Mouse (Mus musculus) frontal cortex, postnatal 36 days (tissue): ENCODE data around the gene Nop2.
"Not testable (repeated sequence)": the region's sequence is repeated elsewhere in the genome, so short reads cannot be mapped to it uniquely, and the experiment has no call there.

Source experiments
- DNase-seq, 2 experiments: peaks; one replicate each; pipeline ENCODE4 v3.0.0; 2022; ENCODE audit warnings: low spot score in 2 of 2

Nop2 gene

DNA sequence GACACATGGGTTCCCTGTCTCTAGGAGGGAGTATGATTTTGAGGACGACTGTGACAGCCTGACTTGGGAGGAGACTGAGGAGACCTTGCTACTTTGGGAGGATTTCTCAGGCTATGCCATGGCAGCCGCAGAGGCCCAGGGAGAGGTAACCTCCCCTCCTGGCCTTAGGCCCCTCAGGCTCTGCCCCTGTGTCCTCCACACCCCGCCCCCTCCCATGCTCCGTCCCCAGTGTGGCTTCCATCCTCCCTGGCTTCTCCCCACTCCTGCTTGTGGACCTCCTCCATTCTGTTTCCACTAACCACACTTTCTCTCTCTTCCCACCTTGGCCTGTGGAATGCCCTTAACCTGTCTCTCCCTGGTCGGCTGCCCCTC lies 21.3 kb downstream of the Nop2 start:
- no peak for DNase-seq

DNA sequence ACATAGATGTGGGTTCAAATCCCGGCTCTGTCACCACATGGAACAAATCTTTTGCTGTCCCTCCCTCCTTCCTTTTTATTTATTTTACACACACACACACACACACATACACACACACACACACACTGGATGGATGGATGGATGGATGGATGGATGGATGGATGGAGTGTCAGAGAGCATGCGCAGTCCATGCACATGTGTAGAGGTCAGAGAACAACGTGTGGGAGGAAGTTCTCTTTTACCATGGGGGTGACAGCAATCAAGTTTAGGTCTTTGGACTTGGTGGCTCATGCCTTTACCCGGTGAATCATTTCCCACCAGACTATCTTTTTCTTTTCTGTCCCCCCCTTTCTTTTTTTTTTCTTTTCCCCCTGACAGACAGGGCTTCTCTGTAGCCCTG lies 22.0 kb downstream of the Nop2 start:
- no peak for DNase-seq

DNA sequence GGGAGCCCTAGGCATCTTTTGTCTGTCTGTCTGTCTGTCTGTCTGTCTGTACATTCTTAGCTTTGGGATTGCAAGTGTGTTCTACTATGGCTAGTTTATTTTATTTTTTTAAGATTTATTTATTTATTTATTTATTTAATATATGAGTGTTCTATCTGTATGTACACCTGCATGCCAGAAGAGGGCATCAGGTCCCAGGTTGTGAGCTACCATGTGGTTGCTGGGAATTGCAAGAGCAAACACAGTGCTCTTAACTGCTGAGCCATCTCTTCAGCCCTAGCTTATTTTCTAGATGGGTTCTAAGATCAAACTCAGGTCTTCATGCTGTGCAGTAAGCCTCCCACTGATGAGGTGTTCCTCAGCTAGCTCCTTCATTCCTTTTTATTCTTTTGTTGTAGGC lies 22.8 kb downstream of the Nop2 start:
- no peak for DNase-seq

DNA sequence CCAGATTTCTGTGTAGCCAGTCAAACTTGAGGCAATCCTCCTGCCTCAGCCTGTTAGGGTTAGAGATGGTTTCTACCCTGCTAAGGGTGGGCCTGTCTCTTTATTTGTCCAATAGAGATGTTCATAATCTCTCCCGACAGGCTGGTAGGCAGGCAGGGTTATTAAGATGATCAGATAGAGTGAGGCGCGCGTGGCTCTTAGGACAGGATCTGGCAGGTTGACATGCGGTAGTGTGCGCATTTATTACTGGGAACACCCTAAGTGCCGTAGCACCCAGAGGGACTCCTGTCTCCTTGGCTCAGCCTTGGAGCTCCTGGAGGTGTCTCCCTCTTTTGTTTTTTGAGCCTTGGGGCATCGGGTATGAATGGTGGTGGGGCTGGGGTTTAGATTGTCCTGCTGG lies 23.6 kb downstream of the Nop2 start:
- no peak for DNase-seq

DNA sequence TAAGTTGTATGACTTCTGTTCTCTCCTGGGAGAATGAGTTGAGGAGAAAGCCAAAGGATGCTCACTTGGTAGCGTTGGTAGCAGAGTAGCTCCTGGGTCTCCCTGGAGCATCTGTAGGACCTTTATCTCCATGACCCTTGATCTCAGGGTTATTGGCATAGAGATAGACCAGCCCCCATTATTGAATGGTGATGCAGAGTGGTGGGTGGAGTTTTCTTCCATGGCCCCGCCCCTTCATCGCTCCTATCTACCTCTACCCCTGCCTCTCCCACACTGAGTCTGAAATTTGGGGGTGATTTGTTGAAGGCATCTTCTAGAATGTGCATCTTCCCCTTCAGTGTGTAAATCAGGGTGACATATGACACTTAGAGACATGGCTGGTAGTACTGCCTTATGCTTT lies 24.8 kb downstream of the Nop2 start:
- no peak for DNase-seq

DNA sequence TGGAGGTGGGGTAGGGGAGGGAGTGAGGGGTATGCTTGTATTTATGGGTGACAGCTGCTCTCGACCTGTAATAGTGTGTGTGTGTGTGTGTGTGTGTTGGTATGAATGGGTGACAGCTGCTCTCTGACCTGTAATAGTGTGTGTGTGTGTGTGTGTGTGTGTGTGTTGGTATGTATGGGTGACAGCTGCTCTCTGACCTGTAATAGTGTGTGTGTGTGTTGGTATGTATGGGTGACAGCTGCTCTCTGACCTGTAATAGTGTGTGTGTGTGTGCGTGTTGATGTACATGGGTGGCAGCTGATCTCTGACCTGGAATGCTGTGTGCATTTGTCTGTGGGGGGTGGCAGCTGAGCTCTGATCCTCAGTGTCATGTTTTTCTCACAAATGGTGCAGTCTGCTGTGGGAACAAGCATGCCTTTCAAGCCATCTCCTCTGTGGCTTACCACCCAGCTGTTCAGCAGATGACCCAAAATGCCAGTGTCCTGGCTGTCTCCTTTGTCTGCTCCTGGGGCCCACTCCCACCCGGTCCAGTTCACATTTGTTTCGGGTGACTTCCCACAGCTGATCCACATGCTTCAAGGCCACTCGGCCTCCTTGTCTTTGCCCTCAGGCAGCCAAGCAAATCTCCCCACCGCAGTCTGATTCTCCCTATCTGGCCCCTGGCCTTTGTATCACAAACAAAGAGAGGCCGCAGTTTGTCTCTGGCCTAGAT lies 25.4 kb downstream of the Nop2 start:
- DNase-seq = peak in 1 of 2 experiments; percentile 29

DNA sequence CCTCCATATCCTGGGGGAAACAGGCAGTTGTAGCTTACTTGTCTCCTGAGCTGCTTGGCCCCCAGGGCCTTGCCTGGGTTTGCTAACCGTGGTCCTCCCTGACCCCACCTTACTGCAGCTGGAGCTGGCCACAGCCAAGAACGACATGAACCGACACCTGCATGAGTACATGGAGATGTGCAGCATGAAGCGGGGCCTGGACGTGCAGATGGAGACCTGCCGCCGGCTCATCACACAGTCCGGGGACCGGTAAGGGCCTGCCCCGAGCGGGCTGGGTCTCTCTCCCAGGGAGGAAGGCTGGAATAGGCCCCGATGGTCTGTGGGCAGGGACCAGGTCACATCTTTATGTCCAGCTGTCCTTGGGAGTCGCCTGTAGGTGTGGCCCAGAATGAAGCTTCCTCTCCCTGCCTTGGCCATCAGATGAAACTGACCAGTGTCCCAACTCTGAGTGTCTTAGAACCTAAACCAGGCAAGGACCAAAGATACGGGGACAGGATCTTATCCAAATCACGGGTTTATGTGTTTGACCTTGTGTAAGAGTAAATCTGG lies 27.3 kb downstream of the Nop2 start:
- no peak for DNase-seq

DNA sequence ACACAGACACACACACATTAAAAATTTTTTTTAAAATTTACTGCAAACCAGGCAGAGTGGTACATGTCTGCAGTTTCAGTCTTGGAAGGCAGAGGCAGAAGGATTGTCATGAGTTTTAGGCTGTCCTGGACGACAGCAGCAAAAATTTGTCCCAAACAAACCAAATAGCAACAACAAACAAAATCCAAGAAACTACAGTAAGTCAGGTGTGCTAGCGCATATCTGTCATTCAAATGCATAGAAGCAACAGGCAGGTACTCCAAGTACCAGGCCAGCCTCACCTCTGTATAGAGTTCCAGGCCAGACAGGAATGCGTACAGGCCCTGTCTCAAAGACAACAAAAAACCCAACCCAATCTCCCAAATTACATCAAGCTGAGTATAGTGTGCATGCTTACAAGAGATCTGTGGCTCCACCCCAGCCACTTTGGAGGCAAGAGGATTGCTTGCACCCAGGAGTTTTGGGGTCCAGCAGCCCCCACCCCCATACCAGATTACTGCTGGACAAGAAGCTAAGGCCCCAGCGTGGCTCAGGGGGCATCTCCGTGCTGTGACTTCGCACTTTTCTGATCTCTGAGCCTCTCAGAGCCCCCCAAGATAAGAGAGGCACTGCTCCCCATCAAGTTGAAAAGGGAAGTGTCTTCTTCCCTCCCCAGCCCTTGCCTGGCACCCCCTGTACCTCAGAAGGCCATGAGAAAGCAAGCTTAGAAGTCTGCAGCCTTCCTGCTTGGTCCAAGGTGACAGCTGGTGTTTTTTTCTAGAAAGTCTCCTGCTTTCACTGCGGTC lies 28.3 kb downstream of the Nop2 start:
- DNase-seq = no peak

DNA sequence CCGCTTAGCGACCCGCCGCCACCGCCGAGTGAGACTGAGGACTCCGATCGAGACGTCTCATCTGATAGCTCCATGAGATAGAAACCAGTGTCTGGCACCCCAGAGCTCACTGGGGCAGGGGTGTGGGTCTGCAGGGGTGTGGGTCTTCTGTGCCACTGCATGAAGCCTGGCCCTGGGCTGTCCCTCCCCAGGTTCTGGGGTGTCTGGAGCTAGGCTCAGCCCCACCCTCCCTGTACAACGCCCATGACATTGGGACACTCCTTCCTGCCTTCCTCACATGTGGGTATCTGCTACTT lies 28.8 kb downstream of the Nop2 start:
- DNase-seq = no peak

DNA sequence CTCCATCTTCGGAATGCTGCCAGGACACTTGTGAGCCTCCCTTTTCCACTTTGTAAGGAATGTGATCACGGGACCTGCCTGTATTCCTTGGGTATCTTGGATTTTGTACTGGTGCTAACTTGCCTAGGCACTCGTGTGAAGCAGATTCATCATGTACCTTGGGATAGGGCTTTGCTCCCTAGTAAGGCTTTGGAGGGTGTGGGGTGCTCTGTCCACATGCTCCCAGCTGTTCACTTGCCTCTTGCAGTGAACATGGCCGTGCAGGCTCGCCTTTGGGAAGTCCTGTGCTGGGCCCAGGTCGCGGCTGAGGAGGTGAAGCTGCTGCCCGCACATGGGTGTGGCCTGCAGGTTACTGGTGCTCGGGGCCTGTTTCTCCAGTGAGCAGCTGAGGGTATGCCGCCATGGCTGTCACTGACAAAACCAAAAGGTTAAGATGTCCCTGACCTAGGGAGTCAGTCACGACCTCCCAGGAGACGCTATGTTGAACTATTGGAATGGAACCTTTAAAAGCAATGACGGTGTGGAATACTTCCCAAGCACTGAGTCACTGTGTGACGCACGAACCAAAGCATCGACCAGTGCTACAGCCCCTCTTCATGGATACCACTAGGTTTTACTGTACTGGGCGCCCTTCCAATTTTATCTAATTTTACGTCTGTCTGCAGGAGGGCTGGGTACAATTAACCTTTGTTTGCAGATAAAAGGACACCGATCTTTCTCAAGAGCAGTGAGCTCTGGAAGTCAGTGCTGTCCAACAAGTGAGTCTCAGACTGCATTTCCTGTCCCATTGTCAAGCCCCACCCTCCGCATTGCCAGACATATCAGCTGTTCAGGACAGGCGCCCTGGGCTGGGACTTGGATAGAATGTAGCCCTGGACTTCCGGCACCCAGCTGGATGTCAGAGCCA lies 29.4 kb downstream of the Nop2 start:
- DNase-seq = peak; percentile 63 to 67

DNA sequence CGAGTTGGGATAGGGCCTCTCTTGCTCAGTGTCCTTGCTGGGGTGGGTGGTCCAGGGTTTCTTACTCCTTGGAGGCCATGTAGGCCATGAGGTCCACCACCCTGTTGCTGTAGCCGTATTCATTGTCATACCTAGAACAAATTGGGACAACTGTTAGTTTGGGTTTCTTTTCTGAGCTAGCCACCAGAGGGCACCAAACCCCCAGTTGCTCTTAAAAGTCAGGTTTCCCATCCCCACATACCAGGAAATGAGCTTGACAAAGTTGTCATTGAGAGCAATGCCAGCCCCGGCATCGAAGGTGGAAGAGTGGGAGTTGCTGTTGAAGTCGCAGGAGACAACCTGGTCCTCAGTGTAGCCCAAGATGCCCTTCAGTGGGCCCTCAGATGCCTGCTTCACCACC lies 30.3 kb downstream of the Nop2 start:
- peak; percentile 70 to 72 for DNase-seq

DNA sequence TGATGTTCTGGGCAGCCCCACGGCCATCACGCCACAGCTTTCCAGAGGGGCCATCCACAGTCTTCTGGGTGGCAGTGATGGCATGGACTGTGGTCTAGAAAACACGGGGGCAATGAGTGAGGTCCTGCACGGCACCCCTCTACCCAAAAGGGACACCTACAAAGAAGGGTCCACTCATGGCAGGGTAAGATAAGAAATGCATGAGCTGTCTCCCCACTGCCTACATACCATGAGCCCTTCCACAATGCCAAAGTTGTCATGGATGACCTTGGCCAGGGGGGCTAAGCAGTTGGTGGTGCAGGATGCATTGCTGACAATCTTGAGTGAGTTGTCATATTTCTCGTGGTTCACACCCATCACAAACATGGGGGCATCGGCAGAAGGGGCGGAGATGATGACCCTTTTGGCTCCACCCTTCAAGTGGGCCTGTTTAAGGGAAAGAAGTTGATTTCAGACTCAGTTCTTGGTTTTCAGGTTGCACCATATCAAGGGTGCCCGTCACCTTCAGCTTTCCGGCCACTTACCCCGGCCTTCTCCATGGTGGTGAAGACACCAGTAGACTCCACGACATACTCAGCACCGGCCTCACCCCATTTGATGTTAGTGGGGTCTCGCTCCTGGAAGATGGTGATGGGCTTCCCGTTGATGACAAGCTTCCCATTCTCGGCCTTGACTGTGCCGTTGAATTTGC lies 31.1 kb downstream of the Nop2 start:
- not testable (repeated sequence) for DNase-seq

DNA sequence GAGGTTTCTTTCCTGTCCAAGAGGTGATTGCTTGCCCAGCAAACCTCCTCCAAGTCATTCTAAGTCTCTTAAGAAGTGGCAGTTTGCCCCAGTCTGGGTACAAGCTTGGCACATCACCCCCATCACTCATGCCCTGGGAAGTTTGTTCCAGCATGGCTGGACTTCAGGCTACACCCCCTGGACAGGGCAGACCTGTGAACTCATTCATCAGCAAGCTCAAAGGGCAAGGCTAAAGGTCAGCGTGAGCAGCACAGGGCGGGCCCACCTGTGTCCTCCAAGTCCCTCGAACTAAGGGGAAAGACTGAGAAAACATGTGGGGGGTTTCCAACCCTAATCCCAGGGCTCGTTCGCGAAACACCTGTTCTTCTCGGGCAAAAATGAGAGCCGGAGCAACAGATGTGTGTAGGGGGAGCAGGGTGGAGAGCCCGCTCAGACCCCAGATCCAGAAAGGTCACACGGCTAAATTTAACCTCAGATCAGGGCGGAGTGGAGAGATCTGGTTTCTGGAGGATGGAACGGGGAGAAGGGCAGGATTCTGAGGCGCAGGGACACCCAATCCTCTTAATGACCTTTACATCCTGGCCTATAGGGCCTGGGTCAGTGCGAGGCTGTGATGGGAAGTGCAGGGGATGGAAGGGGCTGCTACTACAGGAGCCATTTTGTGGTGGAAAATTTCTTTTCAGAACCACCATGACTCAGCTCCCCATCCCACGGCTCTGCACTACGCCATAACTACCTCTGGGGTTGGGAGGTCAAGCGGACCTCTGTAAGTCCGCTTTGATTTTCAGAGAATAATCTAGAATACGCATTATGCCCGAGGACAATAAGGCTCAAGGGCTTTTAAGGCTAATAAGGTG lies 32.3 kb downstream of the Nop2 start:
- DNase-seq = peak in 1 of 2 experiments; percentile 66

DNA sequence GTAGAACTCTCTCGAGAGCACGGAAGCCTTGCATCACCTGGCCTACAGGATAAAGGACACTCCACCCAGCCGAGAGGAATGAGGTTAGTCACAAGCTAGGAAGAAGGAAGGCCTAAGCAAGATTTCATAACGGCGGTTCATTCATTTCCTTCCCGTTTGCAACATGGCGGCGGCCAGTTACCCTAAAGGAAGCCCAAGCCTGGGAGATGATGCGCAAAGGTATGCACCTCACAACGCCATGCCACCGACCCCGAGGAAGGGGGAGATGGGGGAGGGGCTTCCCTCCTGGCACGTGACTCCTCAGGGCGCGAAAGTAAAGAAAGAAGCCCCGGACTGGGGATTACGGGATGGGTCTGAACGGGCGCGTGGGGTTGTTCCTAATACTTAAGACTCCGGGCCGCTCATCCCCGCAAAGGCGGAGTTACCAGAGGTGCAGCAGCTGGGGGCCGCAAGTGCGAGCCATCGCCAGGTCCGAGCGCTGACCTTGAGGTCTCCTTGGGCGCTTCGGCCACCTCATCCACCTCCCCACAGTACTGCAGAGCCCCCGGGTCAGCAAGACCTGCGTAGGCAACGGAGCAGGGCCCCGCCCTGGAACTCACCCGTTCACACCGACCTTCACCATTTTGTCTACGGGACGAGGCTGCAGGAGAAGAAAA lies 33.1 kb downstream of the Nop2 start:
- DNase-seq = peak; percentile 42 to 60

DNA sequence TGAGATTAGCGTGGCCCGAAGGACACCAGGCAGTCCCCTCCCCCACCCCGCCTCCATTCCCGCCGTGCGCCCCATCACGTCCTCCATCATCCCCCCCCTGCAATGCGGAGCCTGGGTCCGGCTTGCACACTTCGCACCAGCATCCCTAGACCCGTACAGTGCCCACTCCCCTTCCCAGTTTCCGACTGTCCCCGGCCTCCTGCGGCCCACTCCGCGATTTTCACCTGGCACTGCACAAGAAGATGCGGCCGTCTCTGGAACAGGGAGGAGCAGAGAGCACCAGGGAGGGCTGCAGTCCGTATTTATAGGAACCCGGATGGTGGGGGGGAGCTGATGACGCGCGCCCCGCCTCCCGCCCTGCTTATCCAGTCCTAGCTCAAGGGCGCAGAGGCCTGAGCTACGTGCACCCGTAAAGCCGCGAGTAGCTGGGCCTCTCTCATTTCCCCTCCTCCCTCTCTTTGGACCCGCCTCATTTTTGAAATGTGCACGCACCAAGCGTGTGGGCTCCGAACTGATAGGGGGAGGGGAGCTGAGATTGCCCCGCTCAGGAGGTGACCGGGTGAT lies 33.7 kb downstream of the Nop2 start:
- peak; percentile 96 to 98 for DNase-seq

DNA sequence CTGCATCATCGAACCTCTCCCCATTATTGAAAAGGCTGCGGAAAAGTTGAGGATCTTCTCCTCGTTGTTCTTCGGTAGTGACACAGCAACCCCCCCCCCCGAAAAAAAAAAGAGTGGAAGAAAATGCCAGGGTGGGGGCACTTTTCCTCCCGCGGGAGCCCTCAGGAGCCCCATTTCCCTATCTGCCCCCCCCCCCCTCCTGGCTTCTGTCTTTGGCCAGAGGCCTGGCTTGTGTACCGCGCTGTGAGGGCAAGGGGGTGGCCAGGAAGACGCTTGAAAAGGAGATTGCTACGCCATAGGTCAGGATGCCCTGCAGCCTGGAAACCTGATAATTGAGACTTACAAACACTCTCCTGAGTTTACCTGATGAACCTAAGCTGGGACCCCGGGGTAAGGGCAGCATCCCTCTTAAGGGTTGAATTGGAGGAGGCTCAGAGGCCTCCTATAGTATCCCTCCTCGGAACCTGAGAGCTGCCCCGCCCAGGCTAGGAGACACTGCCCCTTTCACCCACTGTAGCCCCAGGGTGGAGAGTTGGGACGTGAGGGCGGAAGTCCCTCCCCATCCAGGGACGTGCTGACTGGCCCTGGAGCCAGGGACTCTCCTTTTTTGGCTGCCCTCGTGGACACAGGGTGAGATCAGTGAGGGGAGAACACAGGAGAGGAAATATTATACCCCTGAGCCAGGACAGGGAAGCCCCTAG lies 34.5 kb downstream of the Nop2 start, which contains the start of gene Gapdh:
Gapdh (minus strand) TSS at position 417 of the 701 bp plus-strand sequence.
- peak in 1 of 2 experiments; percentile 33 for DNase-seq

DNA sequence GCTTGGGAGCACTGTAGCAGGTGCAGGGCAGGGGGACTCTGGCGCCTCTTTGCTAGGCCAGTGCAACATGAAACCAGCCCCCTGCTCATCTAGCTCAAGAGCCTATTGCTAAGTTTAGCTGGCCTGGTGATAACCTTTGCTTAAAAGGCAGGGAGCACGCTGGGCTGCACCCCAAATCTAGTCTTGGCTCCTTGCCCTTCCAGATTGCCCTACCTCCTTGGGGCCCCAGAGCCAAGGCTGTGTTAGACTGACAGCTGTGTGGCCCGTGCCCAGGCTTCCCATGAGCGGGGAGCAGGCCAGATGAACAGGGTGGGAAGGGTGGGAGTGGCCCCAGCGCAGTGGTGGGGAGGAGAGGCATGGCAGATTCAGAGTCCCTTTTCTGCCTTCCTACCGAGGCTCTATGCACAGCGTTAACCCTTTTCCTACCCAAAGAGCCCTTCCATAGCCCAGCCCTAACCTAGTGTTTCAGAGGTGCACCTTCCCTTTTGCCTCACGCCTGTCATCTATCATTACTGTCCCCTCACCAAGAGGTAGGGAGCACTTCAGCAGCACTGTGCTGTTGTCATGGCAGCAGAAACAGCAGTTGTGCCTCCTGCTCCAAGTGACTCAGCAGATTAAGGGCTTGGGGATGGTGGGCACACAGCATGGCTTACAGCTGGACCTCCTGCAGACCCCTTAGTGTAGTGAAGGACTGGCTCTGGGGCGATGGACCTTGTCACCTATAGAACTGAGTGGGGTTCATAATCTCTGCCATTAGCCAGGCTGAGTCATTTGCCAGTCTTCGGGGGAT lies 35.3 kb downstream of the Nop2 start:
- DNase-seq = peak; percentile 55 to 58

DNA sequence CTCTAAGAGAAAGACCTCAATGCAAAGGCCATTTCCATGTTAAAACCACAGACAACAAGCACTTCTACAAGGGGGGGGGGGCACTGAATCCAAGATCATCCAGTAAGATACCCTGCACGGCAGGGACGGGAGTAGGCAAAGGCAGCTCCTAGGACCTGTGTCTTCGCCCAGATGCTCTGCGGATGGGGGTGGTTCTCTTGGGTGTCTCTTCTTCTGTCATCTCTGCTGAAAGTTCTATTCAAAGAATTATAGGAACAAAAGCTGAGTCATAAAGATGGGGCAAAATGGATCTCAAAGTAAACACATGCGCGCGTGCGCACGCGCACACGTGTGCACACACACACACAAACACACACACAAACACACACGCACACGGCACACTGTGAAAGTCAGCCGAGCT lies 36.4 kb downstream of the Nop2 start:
- DNase-seq = peak in 1 of 2 experiments; percentile 40
